Mouse (Mus musculus) lung, adult 18-20 months (tissue): ENCODE results near the gene Cpne4.

ENCODE experiments used
- DNase-seq, 2 experiments: peaks; one replicate each; pipeline ENCODE4 v3.0.0; 2022; ENCODE audit warnings: mixed read lengths in 2 of 2

Gene Cpne4

DNA sequence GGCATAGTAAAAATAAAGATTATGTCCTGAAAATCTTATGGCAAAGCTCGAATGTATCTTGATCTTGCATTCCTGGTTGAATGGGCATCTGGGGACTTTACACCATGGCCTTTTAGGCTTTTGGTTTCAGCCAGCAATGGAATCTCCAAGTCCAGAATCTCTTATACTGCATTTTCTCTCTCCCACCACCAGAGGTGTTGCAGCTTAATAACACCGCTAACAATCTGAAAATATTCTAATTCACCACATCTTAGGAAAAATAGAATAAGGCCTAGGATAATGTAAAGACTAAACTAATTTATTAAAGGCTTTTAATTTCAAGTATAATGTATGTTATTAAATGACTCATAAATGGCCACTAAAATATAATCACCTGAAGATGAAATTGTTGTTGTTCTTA is 503.2 kb downstream of the Cpne4 start:
- no peak for DNase-seq

DNA sequence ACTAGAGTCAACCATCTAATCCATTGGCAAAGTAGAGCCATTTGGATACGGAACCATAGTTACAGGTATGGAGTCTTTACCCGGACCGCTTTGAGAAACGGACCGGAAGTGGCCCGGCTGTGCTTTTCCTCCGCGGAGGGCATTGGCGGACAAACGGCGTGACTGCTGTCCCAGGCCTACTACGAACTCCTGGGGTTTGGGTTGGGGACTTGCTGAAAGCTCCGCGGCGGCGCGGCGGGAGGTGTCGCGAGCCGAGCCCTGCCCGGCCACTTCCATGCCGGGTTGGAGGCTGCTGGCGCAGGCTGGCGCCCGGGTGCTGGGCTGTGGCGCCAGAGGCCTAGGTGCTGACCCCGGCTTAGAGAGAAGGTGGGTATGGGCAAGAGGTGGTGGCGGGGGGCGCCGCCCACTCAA is 506.1 kb downstream of the Cpne4 start, which contains the start of gene Mrpl3:
Mrpl3 (plus strand) TSS at position 93 of the 411 bp plus-strand sequence.
- peak; percentile 78 to 82 for DNase-seq

DNA sequence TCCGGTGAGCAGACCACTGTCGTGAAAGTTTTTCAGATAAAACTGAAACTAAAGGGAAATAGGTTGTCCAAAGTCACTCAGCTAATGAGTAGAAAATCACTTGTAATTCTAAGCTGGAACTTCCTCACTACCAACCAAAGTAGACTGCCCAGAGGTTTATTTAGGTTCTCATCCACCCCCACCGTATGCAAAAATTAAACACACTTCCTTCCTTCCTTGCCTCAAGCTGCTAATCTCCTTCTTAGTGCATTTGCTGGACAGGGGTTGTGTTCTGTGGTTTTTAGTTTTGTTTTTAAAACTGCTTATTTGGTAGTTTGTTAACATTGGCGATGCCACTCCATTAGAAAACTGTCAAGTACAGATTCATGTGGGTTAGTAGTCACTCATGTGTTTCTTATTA is 506.7 kb downstream of the Cpne4 start:
- DNase-seq: no peak

DNA sequence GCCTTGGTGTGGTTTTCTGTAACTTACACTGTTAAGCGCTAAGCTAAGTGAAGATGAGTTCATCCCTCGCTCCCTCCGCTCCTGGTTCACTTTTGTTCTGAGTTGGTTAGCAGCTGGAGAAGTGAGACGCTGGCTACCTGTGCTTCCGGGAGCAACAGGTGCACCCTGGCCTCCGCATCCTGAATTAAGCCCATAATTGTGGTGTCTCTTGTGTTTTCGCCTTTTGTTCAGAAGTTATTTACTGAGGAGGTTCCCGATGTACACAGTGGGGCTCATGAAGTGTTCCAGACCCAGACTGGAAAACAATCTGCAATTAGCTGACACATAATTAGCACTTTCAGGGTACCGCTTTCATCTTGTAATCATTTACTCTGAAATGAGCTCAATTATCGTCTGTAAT is 522.0 kb downstream of the Cpne4 start:
- no peak for DNase-seq

DNA sequence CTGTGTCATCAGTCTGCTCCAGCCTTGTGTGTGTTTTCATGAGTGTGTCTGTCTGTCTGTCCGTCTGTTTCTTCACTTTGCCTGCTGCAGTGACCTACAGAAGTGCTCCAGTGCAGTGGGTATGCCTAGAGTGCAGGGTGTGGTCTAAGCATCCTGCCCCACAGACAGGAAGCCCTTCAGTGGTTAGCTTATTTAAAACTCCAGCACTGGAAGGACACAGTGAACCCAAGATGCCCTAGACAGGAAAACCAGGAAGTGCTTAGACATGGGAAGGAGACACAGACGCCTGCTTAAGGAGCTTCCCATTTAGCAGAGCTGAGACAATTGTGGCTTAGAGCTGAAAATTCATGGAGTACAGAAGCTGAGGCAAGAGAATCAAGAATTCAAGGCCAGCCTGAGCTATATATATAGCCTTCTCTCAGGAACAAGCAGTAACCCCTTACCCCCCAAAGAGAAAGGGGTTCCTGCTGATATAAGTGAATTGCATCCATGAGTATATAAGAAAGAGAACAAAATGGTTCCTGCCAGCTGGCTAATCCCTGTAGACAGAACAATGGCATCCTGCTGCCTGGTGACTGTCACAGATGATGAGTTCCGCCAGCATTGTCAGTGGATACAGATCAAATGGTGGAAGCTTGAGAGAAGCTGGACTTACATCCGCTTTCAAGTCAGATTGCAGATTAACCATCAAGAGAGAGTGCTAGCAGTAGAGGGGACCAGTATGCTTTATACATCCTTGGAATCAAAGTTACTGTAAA is 526.1 kb downstream of the Cpne4 start:
- peak; percentile 15 to 58 for DNase-seq

DNA sequence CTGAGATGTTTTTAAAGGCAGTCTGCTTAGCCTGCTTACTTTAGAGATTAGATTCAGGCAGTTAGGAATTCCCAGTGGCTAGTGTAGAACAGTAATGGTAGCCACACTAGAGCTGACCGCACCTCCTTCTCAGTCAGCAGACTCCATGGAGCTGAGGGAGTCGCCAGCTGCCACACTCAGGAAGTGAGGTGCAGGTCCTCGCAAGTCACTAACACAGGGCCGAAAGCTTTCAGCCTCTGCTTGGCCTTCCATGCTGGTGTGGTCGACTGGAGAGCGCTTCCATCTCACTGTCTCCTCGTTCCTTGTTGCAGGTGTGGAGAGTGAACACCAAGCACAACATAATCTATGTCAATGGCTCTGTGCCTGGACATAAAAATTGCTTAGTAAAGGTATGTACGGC is 527.8 kb downstream of the Cpne4 start:
- DNase-seq: no peak

DNA sequence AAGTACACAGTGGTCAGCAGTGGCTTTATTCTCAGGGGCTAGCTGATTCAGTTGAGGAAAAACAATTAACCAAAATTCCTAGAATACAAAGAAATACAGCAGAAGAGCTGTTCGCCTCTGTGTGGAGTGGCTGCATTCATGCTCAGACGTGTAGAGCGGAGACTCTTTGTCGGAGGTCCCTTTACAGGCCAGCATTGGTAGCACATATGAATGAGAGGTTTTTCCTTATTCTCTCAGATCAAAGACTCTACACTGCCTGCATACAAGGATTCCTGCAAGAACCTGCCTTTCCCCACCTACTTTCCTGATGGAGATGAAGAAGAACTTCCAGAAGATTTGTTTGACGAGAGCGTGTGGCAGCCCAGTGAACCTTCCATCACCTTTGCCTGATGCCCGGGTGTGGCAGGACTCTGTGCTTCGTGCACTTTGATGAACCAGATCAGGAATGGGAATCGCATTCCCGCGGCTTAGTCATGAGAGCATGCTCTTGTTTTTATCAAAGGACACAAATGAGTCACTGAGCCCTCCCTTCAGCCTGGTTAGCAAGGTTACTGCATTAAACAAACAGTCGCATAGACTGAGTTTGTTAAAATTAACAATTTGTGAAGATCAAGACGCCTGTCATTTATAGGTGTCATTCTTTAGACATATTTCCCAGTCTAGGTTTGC is 529.8 kb downstream of the Cpne4 start:
- DNase-seq: no peak

DNA sequence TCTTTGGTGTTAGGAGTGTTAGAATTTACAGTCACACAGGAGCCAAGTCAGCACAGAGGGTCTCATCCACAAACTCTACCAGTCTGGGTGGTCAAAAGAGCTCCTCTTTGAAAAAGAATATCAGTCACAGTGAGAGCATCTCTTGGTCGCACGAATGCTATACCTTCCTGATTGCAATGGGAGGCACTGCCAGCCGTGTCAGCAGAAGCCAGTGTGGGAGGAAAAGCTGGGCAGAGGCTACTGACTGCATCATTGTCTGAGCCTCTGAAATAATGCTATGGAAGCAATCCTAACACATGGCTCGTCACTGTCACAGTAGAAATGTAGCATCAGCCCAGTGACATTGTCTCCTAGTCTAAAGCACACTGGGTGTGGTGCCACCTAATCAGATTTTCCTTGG is 531.4 kb downstream of the Cpne4 start:
- no peak for DNase-seq

DNA sequence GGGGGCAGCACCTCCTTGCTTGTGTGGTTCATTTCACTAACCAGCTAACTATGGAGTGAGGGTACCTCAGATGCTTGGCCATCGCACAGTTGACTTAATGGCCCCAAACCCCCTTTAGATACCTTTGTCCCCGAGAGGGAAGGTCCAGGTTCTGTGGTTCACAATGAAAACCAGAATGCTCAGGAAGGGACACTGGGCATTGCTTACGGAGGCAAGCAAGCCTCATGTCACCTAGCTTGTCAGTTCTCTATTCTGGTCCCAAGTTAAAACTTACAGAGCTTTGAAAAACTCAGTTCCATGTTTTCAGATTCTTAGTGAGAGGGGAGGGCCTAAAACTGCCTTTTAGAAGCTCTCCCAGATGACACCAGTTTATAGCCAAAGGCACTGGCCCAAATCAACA is 533.2 kb downstream of the Cpne4 start:
- DNase-seq: no peak
